Mouse (Mus musculus) retina, embryonic 14.5 days (tissue): ENCODE measurements around the gene Sowahd.

Source experiments
- DNase-seq: peaks from one replicate; pipeline ENCODE4 v3.0.0-alpha.2; 2015; ENCODE audit warnings: low spot score

The Sowahd gene

GRCm38 (mm10) chrX:37091457-37091856 lies 42.8 kb downstream of the Sowahd start:
- no peak for DNase-seq

DNA sequence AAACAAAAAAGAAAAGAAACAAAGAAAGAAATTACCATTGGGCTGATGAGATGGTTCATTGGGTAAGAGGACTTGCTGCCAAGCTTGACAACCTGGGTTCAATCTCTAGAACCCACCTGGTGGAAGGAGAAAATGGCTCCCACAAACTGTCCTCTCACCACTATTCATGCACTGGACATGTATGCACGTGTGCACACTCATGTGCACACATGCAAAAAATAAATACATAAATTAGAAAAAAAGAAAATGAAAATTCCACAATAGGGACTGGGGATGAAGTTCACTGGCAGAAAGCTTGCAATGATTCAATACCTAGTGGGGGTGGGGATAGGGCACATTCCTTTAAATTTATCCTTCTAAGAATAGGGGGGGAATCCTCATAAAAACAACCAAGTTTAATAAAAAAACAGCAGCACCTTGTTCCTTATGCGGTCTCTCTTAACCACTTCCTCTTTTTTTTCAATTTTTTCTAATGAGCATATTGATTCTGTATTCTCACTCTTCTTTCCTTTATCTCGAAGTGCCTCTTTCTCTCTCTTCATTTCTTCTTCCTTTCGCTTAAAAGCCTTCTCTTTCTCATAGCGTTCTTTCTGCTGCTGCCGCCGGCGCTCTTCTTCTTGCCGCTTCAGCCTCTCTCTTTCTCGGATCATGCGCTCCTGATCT lies 46.6 kb downstream of the Sowahd start:
- no peak for DNase-seq

DNA sequence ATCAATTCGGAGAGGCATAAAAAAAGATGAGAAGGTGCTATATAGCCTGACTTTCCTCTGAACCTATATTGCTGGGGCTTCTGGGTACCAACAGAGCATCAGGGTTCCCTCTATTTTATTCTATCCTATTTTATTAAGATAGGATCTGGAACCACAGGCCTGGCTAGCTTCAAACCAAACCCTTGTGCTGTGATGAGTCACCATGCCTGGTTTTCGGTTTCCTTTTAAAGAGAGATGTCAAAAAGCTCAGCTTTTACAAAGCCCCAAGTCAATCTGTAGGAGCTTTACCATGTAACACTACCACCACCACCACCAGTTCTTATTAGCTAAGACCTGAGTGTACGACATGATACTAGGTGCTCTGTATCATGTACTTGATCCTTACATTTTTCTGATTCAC lies 50.0 kb downstream of the Sowahd start:
- no peak for DNase-seq
